Mouse (Mus musculus) CD4-positive helper T cell, adult 2 months (primary cell): ENCODE measurements around the gene Gsto1.
"Not testable (repeated sequence)": the region's sequence is repeated elsewhere in the genome, so short reads cannot be mapped to it uniquely, and the experiment has no call there.

ENCODE experiments used
- DNase-seq: peaks from one replicate; pipeline ENCODE4 v3.0.0-alpha.2; 2012; ENCODE audit warnings: low read depth, missing footprints, low spot score

Gene Gsto1

GRCm38 (mm10) chr19:47854796-47855783 lies at the start of gene Gsto1:
Gsto1 (plus strand) TSS chr19:47854970.
- peak; percentile 72 for DNase-seq

GRCm38 (mm10) chr19:47812091-47812490 lies 42.7 kb upstream of the Gsto1 start:
- DNase-seq = no peak

GRCm38 (mm10) chr19:47814721-47815120 lies 40.0 kb upstream of the Gsto1 start:
- DNase-seq = no peak

- no peak for DNase-seq
These were observed 37.1 kb upstream of the Gsto1 start for GRCm38 (mm10) chr19:47817692-47818091.

- DNase-seq = peak; percentile 62
These were observed 33.8 kb upstream of the Gsto1 start for GRCm38 (mm10) chr19:47820832-47821493.

GRCm38 (mm10) chr19:47821494-47821872 lies 33.3 kb upstream of the Gsto1 start:
- peak; percentile 8 for DNase-seq

GRCm38 (mm10) chr19:47822143-47822796 lies 32.5 kb upstream of the Gsto1 start:
- peak; percentile 3 for DNase-seq

GRCm38 (mm10) chr19:47824026-47824425 lies 30.7 kb upstream of the Gsto1 start:
- DNase-seq = no peak

- no peak for DNase-seq
These were observed 24.8 kb upstream of the Gsto1 start for GRCm38 (mm10) chr19:47829913-47830450.

- no peak for DNase-seq
These were observed 23.7 kb upstream of the Gsto1 start for GRCm38 (mm10) chr19:47831111-47831510.

GRCm38 (mm10) chr19:47832316-47832715 lies 22.5 kb upstream of the Gsto1 start:
- no peak for DNase-seq

- DNase-seq = no peak
These were observed 20.2 kb upstream of the Gsto1 start for GRCm38 (mm10) chr19:47834614-47835013.

- no peak for DNase-seq
These were observed 19.0 kb upstream of the Gsto1 start for GRCm38 (mm10) chr19:47835776-47836175.

GRCm38 (mm10) chr19:47836701-47837526 lies 17.9 kb upstream of the Gsto1 start:
- peak; percentile 73 for DNase-seq

- no peak for DNase-seq
These were observed 17.3 kb upstream of the Gsto1 start for GRCm38 (mm10) chr19:47837527-47837901.

GRCm38 (mm10) chr19:47841234-47841633 lies 13.5 kb upstream of the Gsto1 start:
- not testable (repeated sequence) for DNase-seq

GRCm38 (mm10) chr19:47849735-47850134 lies 5.0 kb upstream of the Gsto1 start:
- DNase-seq = no peak

- not testable (repeated sequence) for DNase-seq
These were observed 2.6 kb upstream of the Gsto1 start for GRCm38 (mm10) chr19:47852131-47852530.

- DNase-seq = no peak
These were observed 1.7 kb upstream of the Gsto1 start for GRCm38 (mm10) chr19:47853053-47853452.

- DNase-seq = no peak
These were observed 597 bp upstream of the Gsto1 start for GRCm38 (mm10) chr19:47853951-47854795.
